Mouse (Mus musculus) erythroblast, embryonic 14.5 days (primary cell): ENCODE measurements around the gene Aimp2.

Experiments
- GATA1 ChIP-seq: IDR thresholded peaks from 2 replicates; pipeline ENCODE4 v1.6.1; 2012; ENCODE audit warnings: low read length, inconsistent platforms, mixed read lengths
- TAL1 ChIP-seq: IDR thresholded peaks from 3 replicates; pipeline ENCODE4 v1.6.1; 2012; ENCODE audit warnings: low read length, inconsistent platforms, mixed read lengths

DNA sequence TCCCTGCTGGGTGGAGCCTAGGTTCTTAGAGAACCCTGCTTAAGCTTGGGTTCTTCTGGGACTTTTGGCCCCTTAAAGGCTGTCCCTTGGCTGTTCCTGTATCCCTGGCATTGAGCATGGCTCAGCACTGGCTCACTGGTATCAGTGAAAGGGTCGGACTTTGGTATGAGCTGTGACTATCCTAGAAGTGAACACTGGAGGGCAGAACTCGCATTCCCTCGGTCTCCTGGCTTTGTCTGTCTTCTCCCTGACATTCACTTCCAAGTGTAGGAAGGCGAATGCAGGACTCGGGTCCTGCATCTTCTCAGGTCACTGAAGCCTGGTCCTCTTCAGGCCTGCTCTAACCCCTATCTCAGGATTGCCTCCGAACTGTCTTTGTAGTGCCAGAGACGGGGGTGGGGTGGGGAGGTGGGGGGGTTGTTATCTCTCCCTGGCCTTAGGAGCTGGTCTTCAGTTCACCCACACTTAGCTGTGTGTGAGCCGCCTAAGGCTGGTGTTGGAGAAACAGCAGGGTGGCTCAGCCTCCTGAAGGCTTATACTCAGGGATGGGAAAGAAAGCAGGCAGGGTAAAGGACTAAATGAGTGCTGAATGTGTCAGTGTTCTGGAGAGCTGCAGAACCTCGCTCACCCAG is 17.3 kb downstream of the Aimp2 start:
- TF ChIP-seq TAL1 (no peak), GATA1 (no peak)
